Mouse (Mus musculus): ENCODE data around the gene Srp54b.
"Not testable (repeated sequence)": the region's sequence is repeated elsewhere in the genome, so short reads cannot be mapped to it uniquely, and the experiment has no call there.

Gene Srp54b

GRCm38 (mm10) chr12:55154559-55155448, at the start of gene Srp54b:
Gene Srp54b, plus strand, starts transcription at chr12:55155104.
- DNase-seq, result not testable (repeated sequence)

- DNase-seq, result not testable (repeated sequence)
Observed at GRCm38 (mm10) chr12:55112616-55113015, 42.3 kb upstream of the Srp54b start.

GRCm38 (mm10) chr12:55124242-55124641, 30.7 kb upstream of the Srp54b start, which contains the start of gene Fam177a:
Gene Fam177a, plus strand, starts transcription at chr12:55124469.
- DNase-seq, result not testable (repeated sequence)

GRCm38 (mm10) chr12:55124731-55125130, 30.2 kb upstream of the Srp54b start:
- not testable (repeated sequence) for DNase-seq

GRCm38 (mm10) chr12:55135540-55135939, 19.4 kb upstream of the Srp54b start:
- not testable (repeated sequence) for DNase-seq

- not testable (repeated sequence) for DNase-seq
Observed at GRCm38 (mm10) chr12:55137859-55138258, 17.0 kb upstream of the Srp54b start.

- DNase-seq, result not testable (repeated sequence)
Observed at GRCm38 (mm10) chr12:55155449-55155783, 512 bp downstream of the Srp54b start.

- DNase-seq, result not testable (repeated sequence)
Observed at GRCm38 (mm10) chr12:55167034-55167557, 12.2 kb downstream of the Srp54b start.

- DNase-seq, result not testable (repeated sequence)
Observed at GRCm38 (mm10) chr12:55187686-55188085, 32.8 kb downstream of the Srp54b start.

GRCm38 (mm10) chr12:55189127-55189526, 34.2 kb downstream of the Srp54b start:
- not testable (repeated sequence) for DNase-seq

GRCm38 (mm10) chr12:55199306-55199705, 44.4 kb downstream of the Srp54b start, which contains the start of gene 1700047I17Rik2:
Gene 1700047I17Rik2, plus strand, starts transcription at chr12:55199592.
- DNase-seq, result not testable (repeated sequence)

- not testable (repeated sequence) for DNase-seq
Observed at GRCm38 (mm10) chr12:55199799-55200198, 44.9 kb downstream of the Srp54b start.

GRCm38 (mm10) chr12:55212944-55213343, 58.0 kb downstream of the Srp54b start:
- not testable (repeated sequence) for DNase-seq

GRCm38 (mm10) chr12:55229626-55230519, 75.0 kb downstream of the Srp54b start, which contains the start of gene Srp54c:
Gene Srp54c, plus strand, starts transcription at chr12:55230168.
- not testable (repeated sequence) for DNase-seq

GRCm38 (mm10) chr12:55230520-55230861, 75.6 kb downstream of the Srp54b start:
- peak in 1 of 2 experiments; percentile 8 for DNase-seq
